Mouse (Mus musculus): Measurements from ENCODE around the gene Pcolce. TPM values are rescaled to one million over a fixed set of nuclear protein-coding genes. Genes with fewer than 3 reads are reported as not detected.

Pcolce gene
- polyA plus RNA-seq, 1 experiment from 2014 or later, result 133 TPM

- ATAC-seq (replicated peaks; ENCODE audit: insufficient number of reproducible peaks, low FRiP score, low TSS enrichment, low read depth) (no peak), DNase-seq (ENCODE audit: low spot score) (no peak)
- Histone ChIP-seq H3K9ac (replicated peaks; ENCODE audit: low read length) (no peak overlapping the region), H3K9me3 (replicated peaks; ENCODE audit: control insufficient read depth, low read length) (no peaks in the 10 kb centered on the region), H3K4me3 (ENCODE audit: low read depth, low read length) (no peak overlapping the region), H3K27me3 (ENCODE audit: control insufficient read depth, insufficient read depth, low read length) (peaks cover 15% of the 10 kb centered on the region), H3K36me3 (replicated peaks; ENCODE audit: control insufficient read depth, insufficient read depth, low read depth, low read length) (no peaks in the 10 kb centered on the region), H3K4me1 (ENCODE audit: control insufficient read depth, insufficient read depth, low read length) (peaks cover 8% of the 10 kb centered on the region), H3K27ac (replicated peaks; ENCODE audit: low read depth, low read length) (no peak overlapping the region), H3K4me2 (ENCODE audit: low read depth, low read length) (no peak overlapping the region)
- WGBS, result 29% methylated on average over 4 of the region's 4 CpGs
Observed at GRCm38 (mm10) chr5:137649251-137649650, 35.7 kb upstream of the Pcolce start.

- Histone ChIP-seq H3K4me2 (ENCODE audit: low read depth, low read length) (no peak overlapping the region), H3K36me3 (replicated peaks; ENCODE audit: control insufficient read depth, insufficient read depth, low read depth, low read length) (no peaks in the 10 kb centered on the region), H3K9ac (replicated peaks; ENCODE audit: low read length) (no peak overlapping the region), H3K9me3 (replicated peaks; ENCODE audit: control insufficient read depth, low read length) (no peaks in the 10 kb centered on the region), H3K4me3 (ENCODE audit: low read depth, low read length) (no peak overlapping the region), H3K27ac (replicated peaks; ENCODE audit: low read depth, low read length) (no peak overlapping the region), H3K27me3 (ENCODE audit: control insufficient read depth, insufficient read depth, low read length) (peaks cover 21% of the 10 kb centered on the region), H3K4me1 (ENCODE audit: control insufficient read depth, insufficient read depth, low read length) (peaks cover 8% of the 10 kb centered on the region)
- no peak for ATAC-seq (replicated peaks; ENCODE audit: insufficient number of reproducible peaks, low FRiP score, low TSS enrichment, low read depth)
- WGBS, result 52% methylated on average over 9 of the region's 9 CpGs
- DNase-seq (ENCODE audit: low spot score), result no peak
Observed at GRCm38 (mm10) chr5:137647827-137648601, 34.4 kb upstream of the Pcolce start.

DNA sequence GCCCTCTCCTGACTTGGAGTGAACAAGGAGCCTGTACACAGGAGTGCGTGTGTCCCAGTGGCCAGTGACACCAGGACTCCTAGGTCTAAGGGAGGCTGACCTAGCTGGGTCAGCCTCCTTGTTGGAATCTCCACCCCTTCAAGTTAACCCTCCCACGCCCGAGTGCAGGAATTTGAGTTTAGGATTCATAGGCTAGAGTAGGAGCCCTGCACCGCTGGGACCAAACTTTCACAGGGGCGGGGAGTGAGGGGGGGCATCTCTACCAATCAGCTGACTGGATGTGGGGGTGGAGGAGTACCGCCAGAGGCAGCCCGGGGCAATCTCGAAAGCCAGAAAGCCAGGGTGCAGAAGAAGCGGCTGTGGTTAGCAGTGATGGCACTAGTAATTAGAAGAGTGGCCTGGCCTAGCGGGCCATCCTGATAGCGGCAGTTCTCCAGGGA lies 32.1 kb upstream of the Pcolce start, which contains the start of gene Irs3:
Gene Irs3, minus strand, starts transcription at position 63 of the 440 bp plus-strand sequence.
- peak within 1 kb of the TSS; percentile 26 for H3K4me3 ChIP-seq (ENCODE audit: low read depth, low read length)
- peaks cover 8% of the 10 kb centered on the region for H3K4me1 ChIP-seq (ENCODE audit: control insufficient read depth, insufficient read depth, low read length)
- H3K9ac ChIP-seq (replicated peaks; ENCODE audit: low read length), result no peak within 1 kb of the TSS
- H3K36me3 ChIP-seq (replicated peaks; ENCODE audit: control insufficient read depth, insufficient read depth, low read depth, low read length), result peaks cover 7% of the 10 kb centered on the region
- H3K27ac ChIP-seq (replicated peaks; ENCODE audit: low read depth, low read length), result no peak within 1 kb of the TSS
- H3K4me2 ChIP-seq (ENCODE audit: low read depth, low read length), result peak within 1 kb of the TSS; percentile 52
- 12% methylated on average over 11 of the region's 11 CpGs for WGBS
- no peaks in the 10 kb centered on the region for H3K9me3 ChIP-seq (replicated peaks; ENCODE audit: control insufficient read depth, low read length)
- no peak for ATAC-seq (replicated peaks; ENCODE audit: insufficient number of reproducible peaks, low FRiP score, low TSS enrichment, low read depth)
- H3K27me3 ChIP-seq (ENCODE audit: control insufficient read depth, insufficient read depth, low read length), result peaks cover 21% of the 10 kb centered on the region
- DNase-seq (ENCODE audit: low spot score), result peak; percentile 27

DNA sequence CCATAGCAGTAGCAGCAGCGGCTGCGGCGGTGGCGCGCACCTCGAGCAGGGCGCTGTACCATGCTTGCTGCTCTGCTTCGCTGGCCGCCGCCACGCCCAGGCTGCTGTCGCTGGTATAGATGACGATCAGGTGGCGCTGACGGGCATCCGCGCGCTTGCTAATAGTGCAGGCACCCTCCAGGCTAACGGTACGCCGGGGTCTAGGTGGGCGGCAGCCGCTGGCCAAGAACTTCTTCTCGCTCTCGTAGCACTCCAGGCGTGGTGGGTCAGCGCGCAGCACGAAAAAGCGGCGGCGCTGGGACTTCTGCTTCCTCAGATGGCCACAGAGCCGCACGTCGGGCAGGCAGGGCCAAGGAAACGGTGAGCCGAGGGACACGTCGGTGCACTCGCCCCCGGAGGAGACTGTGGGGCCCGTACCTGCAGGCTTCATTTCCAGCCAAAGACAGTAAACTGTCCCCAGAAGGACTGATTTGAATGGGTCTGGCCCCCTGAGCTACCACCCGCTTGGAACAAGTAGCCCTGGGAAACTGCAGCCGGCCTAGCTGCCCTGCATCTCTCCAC lies 31.6 kb upstream of the Pcolce start:
- WGBS, result 3% methylated on average over 44 of the region's 44 CpGs
- no peaks in the 10 kb centered on the region for H3K9me3 ChIP-seq (replicated peaks; ENCODE audit: control insufficient read depth, low read length)
- no peak overlapping the region for H3K9ac ChIP-seq (replicated peaks; ENCODE audit: low read length)
- peak overlapping the region; percentile 52 for H3K4me2 ChIP-seq (ENCODE audit: low read depth, low read length)
- peaks cover 21% of the 10 kb centered on the region for H3K27me3 ChIP-seq (ENCODE audit: control insufficient read depth, insufficient read depth, low read length)
- H3K4me3 ChIP-seq (ENCODE audit: low read depth, low read length), result peak overlapping the region; percentile 26
- ATAC-seq (replicated peaks; ENCODE audit: insufficient number of reproducible peaks, low FRiP score, low TSS enrichment, low read depth) (no peak), DNase-seq (ENCODE audit: low spot score) (peak; percentile 30)
- no peak overlapping the region for H3K27ac ChIP-seq (replicated peaks; ENCODE audit: low read depth, low read length)
- peaks cover 8% of the 10 kb centered on the region for H3K4me1 ChIP-seq (ENCODE audit: control insufficient read depth, insufficient read depth, low read length)
- peaks cover 10% of the 10 kb centered on the region for H3K36me3 ChIP-seq (replicated peaks; ENCODE audit: control insufficient read depth, insufficient read depth, low read depth, low read length)

GRCm38 (mm10) chr5:137644484-137644883 lies 30.9 kb upstream of the Pcolce start:
- Histone ChIP-seq H3K36me3 (replicated peaks; ENCODE audit: control insufficient read depth, insufficient read depth, low read depth, low read length) (peaks cover 10% of the 10 kb centered on the region), H3K27ac (replicated peaks; ENCODE audit: low read depth, low read length) (no peak overlapping the region), H3K4me2 (ENCODE audit: low read depth, low read length) (no peak overlapping the region), H3K4me3 (ENCODE audit: low read depth, low read length) (no peak overlapping the region), H3K27me3 (ENCODE audit: control insufficient read depth, insufficient read depth, low read length) (peaks cover 21% of the 10 kb centered on the region), H3K9me3 (replicated peaks; ENCODE audit: control insufficient read depth, low read length) (no peaks in the 10 kb centered on the region), H3K9ac (replicated peaks; ENCODE audit: low read length) (no peak overlapping the region), H3K4me1 (ENCODE audit: control insufficient read depth, insufficient read depth, low read length) (peaks cover 8% of the 10 kb centered on the region)
- DNase-seq (ENCODE audit: low spot score) (no peak), ATAC-seq (replicated peaks; ENCODE audit: insufficient number of reproducible peaks, low FRiP score, low TSS enrichment, low read depth) (no peak)
- WGBS, result 37% methylated on average over 19 of the region's 19 CpGs

DNA sequence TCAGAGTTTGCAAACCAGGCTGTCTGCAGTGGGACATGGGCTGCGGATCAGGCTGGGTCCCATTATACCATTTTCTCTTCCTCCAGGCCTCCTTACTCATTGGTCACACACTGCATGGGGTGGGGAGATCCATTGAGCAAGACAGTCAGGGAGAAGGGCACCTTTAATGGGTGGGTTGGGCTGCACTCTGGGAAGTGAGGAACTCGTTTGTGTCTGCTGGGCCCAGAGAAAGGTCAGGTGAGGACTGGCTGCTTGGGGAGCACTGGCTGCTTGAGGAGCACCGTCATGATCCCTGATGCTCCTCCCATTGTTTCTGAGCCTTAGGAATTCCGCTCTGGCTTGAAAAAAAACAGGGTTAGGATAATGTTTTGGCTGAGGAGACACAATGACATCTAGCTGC lies 29.3 kb upstream of the Pcolce start:
- Histone ChIP-seq H3K27me3 (ENCODE audit: control insufficient read depth, insufficient read depth, low read length) (peaks cover 21% of the 10 kb centered on the region), H3K9me3 (replicated peaks; ENCODE audit: control insufficient read depth, low read length) (no peaks in the 10 kb centered on the region), H3K9ac (replicated peaks; ENCODE audit: low read length) (no peak overlapping the region), H3K4me2 (ENCODE audit: low read depth, low read length) (no peak overlapping the region), H3K4me1 (ENCODE audit: control insufficient read depth, insufficient read depth, low read length) (peaks cover 5% of the 10 kb centered on the region), H3K36me3 (replicated peaks; ENCODE audit: control insufficient read depth, insufficient read depth, low read depth, low read length) (peaks cover 14% of the 10 kb centered on the region), H3K4me3 (ENCODE audit: low read depth, low read length) (no peak overlapping the region), H3K27ac (replicated peaks; ENCODE audit: low read depth, low read length) (no peak overlapping the region)
- 50% methylated on average over 4 of the region's 4 CpGs for WGBS
- ATAC-seq (replicated peaks; ENCODE audit: insufficient number of reproducible peaks, low FRiP score, low TSS enrichment, low read depth) (no peak), DNase-seq (ENCODE audit: low spot score) (no peak)

GRCm38 (mm10) chr5:137641054-137641453 lies 27.5 kb upstream of the Pcolce start, which contains the start of gene Sap25:
Sap25 (plus strand) TSS chr5:137641334.
- DNase-seq (ENCODE audit: low spot score) (no peak), ATAC-seq (replicated peaks; ENCODE audit: insufficient number of reproducible peaks, low FRiP score, low TSS enrichment, low read depth) (no peak)
- peaks cover 22% of the 10 kb centered on the region for H3K36me3 ChIP-seq (replicated peaks; ENCODE audit: control insufficient read depth, insufficient read depth, low read depth, low read length)
- no peak within 1 kb of the TSS for H3K4me2 ChIP-seq (ENCODE audit: low read depth, low read length)
- H3K4me1 ChIP-seq (ENCODE audit: control insufficient read depth, insufficient read depth, low read length), result peaks cover 4% of the 10 kb centered on the region
- H3K9ac ChIP-seq (replicated peaks; ENCODE audit: low read length), result no peak within 1 kb of the TSS
- H3K4me3 ChIP-seq (ENCODE audit: low read depth, low read length), result no peak within 1 kb of the TSS
- WGBS, result 82% methylated on average over 19 of the region's 19 CpGs
- no peak within 1 kb of the TSS for H3K27ac ChIP-seq (replicated peaks; ENCODE audit: low read depth, low read length)
- H3K9me3 ChIP-seq (replicated peaks; ENCODE audit: control insufficient read depth, low read length), result no peaks in the 10 kb centered on the region
- peaks cover 19% of the 10 kb centered on the region for H3K27me3 ChIP-seq (ENCODE audit: control insufficient read depth, insufficient read depth, low read length)

DNA sequence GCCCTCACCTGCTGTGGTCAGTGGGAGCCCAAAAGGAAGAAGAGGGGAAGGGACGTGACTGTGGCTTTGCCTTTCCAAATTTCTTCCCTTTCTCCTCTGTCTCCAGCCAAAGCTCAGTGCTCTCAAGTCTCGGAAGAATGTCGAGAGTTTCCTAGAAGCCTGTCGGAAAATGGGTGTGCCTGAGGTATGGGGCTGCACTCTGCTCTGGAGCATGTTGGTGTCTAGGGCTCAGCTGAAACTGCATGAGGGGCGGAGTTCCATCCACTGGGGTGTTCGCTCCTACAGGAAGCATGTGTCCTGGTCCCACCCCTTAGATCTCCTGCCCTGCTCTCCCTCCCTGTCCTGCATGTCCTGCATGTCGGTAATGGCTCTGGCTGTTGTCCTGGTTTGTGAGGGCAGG lies 25.9 kb upstream of the Pcolce start:
- ATAC-seq (replicated peaks; ENCODE audit: insufficient number of reproducible peaks, low FRiP score, low TSS enrichment, low read depth), result no peak
- H3K27me3 ChIP-seq (ENCODE audit: control insufficient read depth, insufficient read depth, low read length), result peaks cover 8% of the 10 kb centered on the region

More for the DNA sequence above, 25.9 kb upstream of the Pcolce start:
- no peak overlapping the region for H3K4me2 ChIP-seq (ENCODE audit: low read depth, low read length)
- no peak overlapping the region for H3K9ac ChIP-seq (replicated peaks; ENCODE audit: low read length)
- H3K27ac ChIP-seq (replicated peaks; ENCODE audit: low read depth, low read length), result no peak overlapping the region
- H3K4me3 ChIP-seq (ENCODE audit: low read depth, low read length), result no peak overlapping the region
- H3K36me3 ChIP-seq (replicated peaks; ENCODE audit: control insufficient read depth, insufficient read depth, low read depth, low read length), result peaks cover 22% of the 10 kb centered on the region
- WGBS, result 80% methylated on average over 7 of the region's 7 CpGs
- DNase-seq (ENCODE audit: low spot score), result no peak
- no peaks in the 10 kb centered on the region for H3K4me1 ChIP-seq (ENCODE audit: control insufficient read depth, insufficient read depth, low read length)
- H3K9me3 ChIP-seq (replicated peaks; ENCODE audit: control insufficient read depth, low read length), result no peaks in the 10 kb centered on the region

Measured in embryonic facial prominence, embryonic 11.5 days (tissue).